Mouse (Mus musculus): ENCODE measurements at regions not wholly inside any gene's neighbourhood (a gene's known extent, or its start where the extent isn't known, plus 50 kb on each side); places are given as distances from the start of the nearest gene placed in this dataset.

DNA sequence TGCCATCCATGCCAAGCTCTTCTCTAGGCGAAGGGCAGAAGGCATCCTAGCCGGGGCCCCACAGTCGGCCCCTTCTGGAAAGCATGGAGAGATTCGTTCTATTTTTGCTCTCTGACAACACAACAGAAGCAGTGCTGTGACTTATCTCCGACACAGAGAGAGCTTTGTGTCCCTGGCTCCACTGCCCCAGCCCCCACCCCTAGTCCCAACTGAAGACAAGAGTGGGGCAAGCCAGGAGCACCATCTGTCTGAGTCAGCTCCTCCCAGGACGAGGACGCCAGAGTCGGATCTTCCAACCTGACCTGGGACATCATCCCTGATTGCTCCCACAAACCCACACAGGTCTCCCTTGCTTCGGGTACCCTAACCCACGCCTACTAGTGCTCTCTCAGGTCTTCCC, 71.9 kb upstream of the Otos start:
- H3K4me3 ChIP-seq (ENCODE audit: low read depth, low read length), result no peak overlapping the region
- no peak for ATAC-seq (ENCODE audit: low read depth)
- H3K9ac ChIP-seq (replicated peaks; ENCODE audit: low read depth, low read length), result no peak overlapping the region
- no peak overlapping the region for H3K27ac ChIP-seq (ENCODE audit: low read depth, low read length)
- H3K27me3 ChIP-seq (ENCODE audit: control insufficient read depth, insufficient read depth, low read length), result no peaks in the 10 kb centered on the region
- H3K4me2 ChIP-seq (ENCODE audit: low read depth, low read length), result no peak overlapping the region
- no peaks in the 10 kb centered on the region for H3K9me3 ChIP-seq (ENCODE audit: control insufficient read depth, low read length)
- no peaks in the 10 kb centered on the region for H3K4me1 ChIP-seq (ENCODE audit: control insufficient read depth, insufficient read depth, low read length)
- 76% methylated on average over 10 of the region's 10 CpGs for WGBS
- H3K36me3 ChIP-seq (ENCODE audit: control insufficient read depth, insufficient read depth, low read length), result no peaks in the 10 kb centered on the region

DNA sequence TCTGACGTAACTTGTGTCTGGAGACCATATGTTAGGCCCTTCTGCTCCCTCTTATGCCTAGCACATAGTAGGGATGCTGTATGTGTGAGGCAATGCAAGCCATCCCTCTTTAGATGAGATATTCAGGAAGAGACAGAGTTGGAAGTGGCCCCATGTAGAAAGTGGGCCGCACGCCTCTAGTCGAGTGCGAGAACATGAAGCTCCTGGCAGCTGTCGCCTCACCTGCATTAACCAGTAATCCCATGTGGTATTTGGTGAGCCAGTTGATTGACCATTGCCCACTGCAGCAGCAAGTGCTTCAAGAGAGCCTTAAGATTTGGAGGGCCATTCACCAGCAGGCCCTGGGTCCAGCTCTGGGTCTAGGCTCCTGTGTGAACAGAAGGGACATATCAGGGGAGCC, 71.2 kb upstream of the Otos start:
- Histone ChIP-seq H3K9me3 (ENCODE audit: control insufficient read depth, low read length) (no peaks in the 10 kb centered on the region), H3K4me2 (ENCODE audit: low read depth, low read length) (no peak overlapping the region), H3K27me3 (ENCODE audit: control insufficient read depth, insufficient read depth, low read length) (no peaks in the 10 kb centered on the region), H3K27ac (ENCODE audit: low read depth, low read length) (no peak overlapping the region), H3K4me3 (ENCODE audit: low read depth, low read length) (no peak overlapping the region), H3K9ac (replicated peaks; ENCODE audit: low read depth, low read length) (no peak overlapping the region), H3K4me1 (ENCODE audit: control insufficient read depth, insufficient read depth, low read length) (no peaks in the 10 kb centered on the region), H3K36me3 (ENCODE audit: control insufficient read depth, insufficient read depth, low read length) (no peaks in the 10 kb centered on the region)
- 95% methylated on average over 6 of the region's 6 CpGs for WGBS
- no peak for ATAC-seq (ENCODE audit: low read depth)

DNA sequence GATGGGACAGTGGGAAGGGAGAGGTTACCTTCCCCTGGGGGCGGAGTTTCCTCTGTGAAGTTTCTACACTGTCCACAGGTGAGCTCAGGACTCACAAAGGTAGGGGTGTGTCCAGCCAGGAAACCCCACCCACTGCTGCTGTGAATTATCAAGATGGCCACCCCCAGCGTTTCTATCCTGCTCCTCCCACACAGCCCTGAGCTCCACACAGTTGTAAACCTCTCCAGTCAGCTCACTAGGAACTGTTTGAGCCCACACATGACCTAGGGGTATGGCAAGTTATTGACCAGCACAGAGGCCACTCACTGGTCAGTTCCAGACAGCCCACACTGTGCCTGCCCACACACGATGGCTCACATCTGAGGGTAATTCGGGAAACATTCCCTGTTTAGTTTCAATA, 69.5 kb upstream of the Otos start:
- H3K36me3 ChIP-seq (ENCODE audit: control insufficient read depth, insufficient read depth, low read length), result no peaks in the 10 kb centered on the region
- no peaks in the 10 kb centered on the region for H3K27me3 ChIP-seq (ENCODE audit: control insufficient read depth, insufficient read depth, low read length)
- 0 out of 2 replicates have a peak, but pooled peaks cover 2% of the 10 kb centered on the region for H3K4me1 ChIP-seq (ENCODE audit: control insufficient read depth, insufficient read depth, low read length)
- H3K4me3 ChIP-seq (ENCODE audit: low read depth, low read length), result no peak overlapping the region
- no peak overlapping the region for H3K27ac ChIP-seq (ENCODE audit: low read depth, low read length)
- ATAC-seq (ENCODE audit: low read depth), result no peak
- H3K9ac ChIP-seq (replicated peaks; ENCODE audit: low read depth, low read length), result no peak overlapping the region
- no peak overlapping the region for H3K4me2 ChIP-seq (ENCODE audit: low read depth, low read length)
- no peaks in the 10 kb centered on the region for H3K9me3 ChIP-seq (ENCODE audit: control insufficient read depth, low read length)
- 78% methylated on average over 4 of the region's 4 CpGs for WGBS

DNA sequence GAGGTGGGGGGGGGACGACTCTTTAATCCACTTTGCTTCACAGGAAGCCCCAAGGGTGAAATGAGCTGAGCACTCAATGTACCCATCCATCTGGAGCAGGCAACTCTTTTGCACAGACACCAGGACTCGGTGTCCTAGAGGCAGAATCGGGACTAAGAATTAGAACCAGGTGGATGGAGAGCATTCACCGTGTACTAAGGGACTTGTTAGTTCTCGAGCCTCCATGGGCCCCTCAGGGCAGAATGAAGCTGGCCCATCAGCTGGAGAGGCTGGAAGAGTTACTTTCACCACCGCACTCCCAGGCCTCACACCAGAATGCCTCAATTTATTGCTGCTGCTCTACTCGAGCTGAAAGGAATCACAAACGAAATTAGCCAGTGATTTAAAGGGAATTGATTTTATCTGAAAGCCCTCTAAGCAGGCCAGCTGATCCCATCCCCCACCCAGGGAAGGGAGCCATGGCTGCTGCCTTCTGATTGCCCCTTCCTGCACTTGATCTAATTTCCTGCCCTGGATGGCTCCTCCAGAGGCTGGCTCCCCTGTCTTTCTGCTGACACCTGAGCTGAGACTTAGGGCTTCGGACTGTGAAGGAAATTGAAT, 66.2 kb upstream of the Otos start:
- Histone ChIP-seq H3K9ac (replicated peaks; ENCODE audit: low read depth, low read length) (no peak overlapping the region), H3K4me3 (ENCODE audit: low read depth, low read length) (no peak overlapping the region), H3K27me3 (ENCODE audit: control insufficient read depth, insufficient read depth, low read length) (no peaks in the 10 kb centered on the region), H3K4me1 (ENCODE audit: control insufficient read depth, insufficient read depth, low read length) (0 out of 2 replicates have a peak, but pooled peaks cover 2% of the 10 kb centered on the region), H3K36me3 (ENCODE audit: control insufficient read depth, insufficient read depth, low read length) (no peaks in the 10 kb centered on the region), H3K27ac (ENCODE audit: low read depth, low read length) (no peak overlapping the region), H3K4me2 (ENCODE audit: low read depth, low read length) (no peak overlapping the region), H3K9me3 (ENCODE audit: control insufficient read depth, low read length) (no peaks in the 10 kb centered on the region)
- 27% methylated on average over 9 of the region's 9 CpGs for WGBS
- ATAC-seq (ENCODE audit: low read depth), result peak; percentile 60

DNA sequence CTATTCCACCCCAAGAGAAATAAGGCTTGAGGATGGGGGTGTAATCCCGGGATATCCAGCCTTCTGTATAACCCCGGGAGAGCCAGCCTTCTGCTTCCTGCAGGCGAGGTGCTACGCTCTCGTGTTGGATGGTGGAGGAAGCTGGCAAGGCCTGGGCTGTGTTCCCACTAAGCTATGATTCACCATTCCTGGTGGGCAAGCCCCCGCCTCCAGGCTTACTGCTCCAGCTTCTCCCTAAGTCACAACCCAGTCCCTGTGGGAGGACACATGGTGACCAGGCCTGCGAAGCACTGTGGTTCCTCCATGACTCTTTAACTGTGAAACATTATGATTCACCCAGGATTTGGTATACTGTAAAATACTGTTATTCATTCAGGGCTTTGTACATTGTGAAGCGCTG, 63.7 kb upstream of the Otos start:
- no peaks in the 10 kb centered on the region for H3K9me3 ChIP-seq (ENCODE audit: control insufficient read depth, low read length)

DNA sequence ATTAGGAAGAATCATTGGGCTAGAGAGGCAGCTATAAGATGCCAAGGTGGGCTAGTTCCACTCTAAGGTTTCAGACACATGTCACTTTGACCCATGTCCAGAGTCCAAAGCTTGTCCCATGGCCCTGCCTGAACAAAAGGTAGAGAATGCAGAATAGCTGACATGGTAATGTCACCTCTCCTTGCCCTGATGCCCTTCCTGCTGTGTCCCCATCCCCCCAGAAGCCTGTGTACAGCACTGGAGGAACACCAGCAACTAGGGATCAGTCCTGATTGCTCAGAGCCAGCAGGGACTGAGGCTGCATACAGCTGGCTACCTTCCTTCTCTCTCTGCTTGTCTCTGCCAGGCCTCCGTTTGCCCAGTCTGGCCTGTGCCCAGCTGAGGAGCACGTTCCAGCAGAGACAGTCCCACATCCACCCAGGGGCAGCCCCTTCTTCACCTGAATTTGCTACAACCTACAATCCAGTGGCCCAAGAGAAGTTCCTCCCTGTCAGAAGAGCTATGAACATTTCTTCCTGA, 61.7 kb upstream of the Otos start:
- WGBS, result 83% methylated on average over 2 of the region's 2 CpGs
- no peak overlapping the region for H3K4me3 ChIP-seq (ENCODE audit: low read depth, low read length)
- H3K27me3 ChIP-seq (ENCODE audit: control insufficient read depth, insufficient read depth, low read length), result no peaks in the 10 kb centered on the region
- H3K4me2 ChIP-seq (ENCODE audit: low read depth, low read length), result no peak overlapping the region
- no peak overlapping the region for H3K27ac ChIP-seq (ENCODE audit: low read depth, low read length)
- no peak for ATAC-seq (ENCODE audit: low read depth)
- no peaks in the 10 kb centered on the region for H3K9me3 ChIP-seq (ENCODE audit: control insufficient read depth, low read length)
- H3K9ac ChIP-seq (replicated peaks; ENCODE audit: low read depth, low read length), result no peak overlapping the region
- 0 out of 2 replicates have a peak, but pooled peaks cover 2% of the 10 kb centered on the region for H3K4me1 ChIP-seq (ENCODE audit: control insufficient read depth, insufficient read depth, low read length)
- no peaks in the 10 kb centered on the region for H3K36me3 ChIP-seq (ENCODE audit: control insufficient read depth, insufficient read depth, low read length)

More for the DNA sequence above, 63.7 kb upstream of the Otos start:
- H3K9ac ChIP-seq (replicated peaks; ENCODE audit: low read depth, low read length), result no peak overlapping the region
- ATAC-seq (ENCODE audit: low read depth), result no peak
- WGBS, result 92% methylated on average over 8 of the region's 8 CpGs
- 0 out of 2 replicates have a peak, but pooled peaks cover 2% of the 10 kb centered on the region for H3K4me1 ChIP-seq (ENCODE audit: control insufficient read depth, insufficient read depth, low read length)
- no peak overlapping the region for H3K4me3 ChIP-seq (ENCODE audit: low read depth, low read length)
- H3K27me3 ChIP-seq (ENCODE audit: control insufficient read depth, insufficient read depth, low read length), result no peaks in the 10 kb centered on the region
- no peaks in the 10 kb centered on the region for H3K36me3 ChIP-seq (ENCODE audit: control insufficient read depth, insufficient read depth, low read length)
- no peak overlapping the region for H3K27ac ChIP-seq (ENCODE audit: low read depth, low read length)
- H3K4me2 ChIP-seq (ENCODE audit: low read depth, low read length), result no peak overlapping the region

DNA sequence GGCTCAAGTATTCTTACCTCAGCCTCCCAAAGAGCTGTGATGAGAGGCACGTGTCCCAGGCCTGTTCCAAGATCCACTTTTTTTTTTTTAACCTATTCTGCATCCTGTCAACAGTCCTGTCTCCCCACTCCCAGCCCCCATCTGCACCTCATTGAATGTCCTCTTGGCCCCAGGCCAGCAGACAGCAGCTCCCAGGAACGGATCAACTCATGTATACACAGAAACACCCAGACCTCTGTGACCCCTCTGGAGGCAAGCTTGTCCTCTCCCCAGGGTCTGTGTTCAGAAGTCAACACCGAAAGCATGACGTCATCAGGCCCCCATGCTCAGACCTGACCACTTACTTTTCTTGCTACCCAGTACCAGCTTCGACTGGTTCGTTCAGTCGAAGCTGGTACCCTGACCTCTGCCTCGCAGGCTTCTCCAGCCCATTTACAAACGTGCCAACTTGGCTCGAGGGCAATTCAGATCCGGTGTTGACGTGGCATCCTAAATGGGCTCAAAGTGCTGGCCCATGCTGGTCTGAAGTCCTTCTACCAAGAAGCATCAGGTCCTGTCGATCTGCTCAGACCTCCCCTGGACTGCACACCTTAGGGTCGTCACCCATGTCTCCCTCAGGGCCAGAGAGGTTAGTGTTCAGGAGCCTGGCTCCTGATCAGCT, 60.7 kb upstream of the Otos start:
- no peaks in the 10 kb centered on the region for H3K27me3 ChIP-seq (ENCODE audit: control insufficient read depth, insufficient read depth, low read length)
- H3K9me3 ChIP-seq (ENCODE audit: control insufficient read depth, low read length), result no peaks in the 10 kb centered on the region
- H3K27ac ChIP-seq (ENCODE audit: low read depth, low read length), result no peak overlapping the region
- WGBS, result 77% methylated on average over 14 of the region's 14 CpGs
- H3K4me3 ChIP-seq (ENCODE audit: low read depth, low read length), result no peak overlapping the region
- no peak overlapping the region for H3K9ac ChIP-seq (replicated peaks; ENCODE audit: low read depth, low read length)
- H3K36me3 ChIP-seq (ENCODE audit: control insufficient read depth, insufficient read depth, low read length), result no peaks in the 10 kb centered on the region
- no peak for ATAC-seq (ENCODE audit: low read depth)
- H3K4me2 ChIP-seq (ENCODE audit: low read depth, low read length), result no peak overlapping the region
- H3K4me1 ChIP-seq (ENCODE audit: control insufficient read depth, insufficient read depth, low read length), result 0 out of 2 replicates have a peak, but pooled peaks cover 2% of the 10 kb centered on the region

DNA sequence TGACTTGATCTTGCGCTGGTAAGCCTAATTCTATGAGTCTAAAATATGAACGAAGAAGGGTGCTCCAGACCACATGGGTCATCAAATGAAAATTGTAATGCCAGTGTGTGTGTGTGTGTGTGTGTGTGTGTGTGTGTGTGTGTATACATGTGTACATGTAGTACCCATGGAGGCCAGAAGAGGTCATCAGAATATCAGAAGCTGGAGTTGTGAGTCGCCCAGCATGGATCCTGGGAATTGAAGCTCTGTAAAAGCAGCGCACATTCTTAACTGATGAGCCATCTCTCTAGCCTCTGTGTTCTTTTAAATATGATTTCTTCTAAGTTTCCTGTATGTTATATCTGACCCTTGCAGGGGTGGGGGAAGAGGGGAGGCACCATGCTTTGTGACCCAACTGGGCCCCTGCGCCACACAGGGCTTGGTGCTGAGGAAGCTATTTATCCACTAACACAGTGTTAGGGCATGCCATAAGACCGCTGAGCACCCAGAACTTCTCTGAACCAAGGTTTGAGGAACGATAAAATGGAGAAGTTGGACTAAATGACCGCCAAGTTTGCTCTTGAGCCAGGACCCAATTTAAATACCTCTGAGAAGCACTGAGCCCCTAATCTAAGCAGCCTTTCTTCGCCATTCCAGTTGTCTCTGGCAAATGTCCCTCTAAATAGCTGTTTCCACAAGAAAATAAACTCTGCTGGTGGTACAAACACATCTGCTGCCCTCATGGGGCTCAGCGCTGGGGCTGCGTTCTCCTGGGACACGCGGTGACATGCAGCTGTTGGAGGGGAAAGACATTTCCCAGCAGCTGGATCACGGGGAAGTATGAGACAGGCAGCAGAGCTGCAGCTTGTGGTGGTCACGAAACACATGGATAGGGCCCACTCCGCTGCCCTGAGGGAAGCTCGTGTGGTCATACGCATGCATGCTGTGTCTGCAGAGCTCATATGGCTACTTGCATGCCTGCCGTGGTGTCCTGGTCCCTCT, 59.6 kb upstream of the Otos start:
- H3K9me3 ChIP-seq (ENCODE audit: control insufficient read depth, low read length), result no peaks in the 10 kb centered on the region
- no peak for ATAC-seq (ENCODE audit: low read depth)
- 92% methylated on average over 19 of the region's 19 CpGs for WGBS

More for the DNA sequence above, 59.6 kb upstream of the Otos start:
- Histone ChIP-seq H3K4me1 (ENCODE audit: control insufficient read depth, insufficient read depth, low read length) (no peaks in the 10 kb centered on the region), H3K27ac (ENCODE audit: low read depth, low read length) (no peak overlapping the region), H3K9ac (replicated peaks; ENCODE audit: low read depth, low read length) (no peak overlapping the region), H3K4me3 (ENCODE audit: low read depth, low read length) (no peak overlapping the region), H3K36me3 (ENCODE audit: control insufficient read depth, insufficient read depth, low read length) (no peaks in the 10 kb centered on the region), H3K27me3 (ENCODE audit: control insufficient read depth, insufficient read depth, low read length) (no peaks in the 10 kb centered on the region), H3K4me2 (ENCODE audit: low read depth, low read length) (no peak overlapping the region)

Measured in neural tube, embryonic 14.5 days (tissue).